Mouse (Mus musculus): ENCODE data around the gene Dnah8. TPM values are rescaled to one million over a fixed set of nuclear protein-coding genes. Genes with fewer than 3 reads are reported as not detected.

Gene Dnah8
- total RNA-seq, 2 experiments from 2014 or later, result 0.35 to 0.97 TPM

DNA sequence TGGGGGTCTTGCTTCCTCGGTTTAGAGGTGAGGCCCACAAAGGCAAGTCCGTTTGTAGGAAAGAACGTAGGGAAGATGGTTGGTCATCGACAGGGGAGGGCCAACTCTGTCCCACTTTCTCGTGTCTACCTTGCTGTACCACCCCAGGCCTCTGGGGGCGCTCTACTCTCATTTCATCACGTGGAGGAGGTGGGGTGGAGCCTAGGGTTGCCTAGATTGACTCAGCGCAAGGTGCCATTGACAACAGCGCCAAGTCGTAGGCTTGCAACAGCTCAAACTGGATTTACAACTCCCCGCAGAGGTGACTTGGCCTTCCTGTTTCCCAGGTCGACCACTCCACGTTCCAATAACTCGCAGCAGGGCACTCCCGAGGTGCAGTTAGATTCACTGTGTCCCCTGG is 250.1 kb downstream of the Dnah8 start:
- intact Hi-C loops (cut with DNase I), result no loop called here
- peak; percentile 23 for TF ChIP-seq CTCF (IDR thresholded peaks at IDR 0.05)

GRCm38 (mm10) chr17:30877456-30877855 is 253.3 kb downstream of the Dnah8 start:
- intact Hi-C loops (cut with DNase I), result no loop called here
- no peak overlapping the region for H3K4me3 ChIP-seq
- DNase-seq (ENCODE audit: extremely low spot score in 1 of 2, low spot score in 2 of 2), result no peak
- no peak overlapping the region for H3K27ac ChIP-seq
- no peak for TF ChIP-seq CTCF (IDR thresholded peaks at IDR 0.05)

More for the DNA sequence above, 250.1 kb downstream of the Dnah8 start:
- Histone ChIP-seq H3K4me3 (no peak overlapping the region), H3K27ac (no peak overlapping the region)
- no peak for DNase-seq (ENCODE audit: extremely low spot score in 1 of 2, low spot score in 2 of 2)

DNA sequence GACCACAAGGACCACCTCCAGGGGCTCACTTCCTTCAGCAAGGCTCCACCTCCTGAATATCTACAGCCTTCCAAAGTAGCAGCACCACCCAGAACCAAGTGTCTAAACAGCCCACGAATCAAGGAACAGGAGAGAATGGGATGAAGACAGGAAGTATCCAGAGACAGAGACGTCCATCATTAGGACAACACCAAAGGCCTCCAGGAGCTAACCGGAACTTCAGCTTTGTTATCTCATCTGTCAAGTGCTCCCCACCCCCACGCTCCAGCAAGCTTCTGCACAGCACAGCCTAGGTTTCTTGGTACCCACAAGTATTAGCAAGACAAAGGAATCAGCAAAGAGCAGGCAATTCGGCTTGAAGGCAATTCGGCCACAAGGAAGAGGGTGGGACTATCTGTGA is 254.5 kb downstream of the Dnah8 start:
- Histone ChIP-seq H3K27ac (no peak overlapping the region), H3K4me3 (no peak overlapping the region)
- TF ChIP-seq CTCF (IDR thresholded peaks at IDR 0.05), result no peak
- intact Hi-C loops (cut with DNase I), result no loop called here
- DNase-seq (ENCODE audit: extremely low spot score in 1 of 2, low spot score in 2 of 2), result no peak

DNA sequence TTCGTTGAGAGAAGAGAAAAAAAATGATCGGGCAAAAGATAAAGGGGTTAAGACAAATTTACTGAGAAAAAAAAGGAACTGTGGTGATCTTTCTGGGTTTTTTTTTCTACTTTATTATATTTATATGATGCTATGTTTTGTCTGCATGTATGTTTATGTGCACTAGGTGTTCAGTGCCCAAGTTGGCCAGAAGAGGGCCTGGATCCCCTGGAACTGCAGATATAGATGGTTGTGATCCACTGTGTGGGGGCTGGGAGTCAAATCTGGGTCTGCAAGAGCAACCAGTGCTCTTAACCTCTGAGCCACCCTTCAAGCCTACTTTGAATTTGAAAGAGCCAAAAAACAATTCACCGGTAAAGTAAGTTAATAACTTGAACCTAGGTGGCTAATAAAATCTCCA is 256.2 kb downstream of the Dnah8 start:
- intact Hi-C loops (cut with DNase I), result no loop called here
- TF ChIP-seq CTCF (IDR thresholded peaks at IDR 0.05), result no peak
- H3K4me3 ChIP-seq, result no peak overlapping the region

DNA sequence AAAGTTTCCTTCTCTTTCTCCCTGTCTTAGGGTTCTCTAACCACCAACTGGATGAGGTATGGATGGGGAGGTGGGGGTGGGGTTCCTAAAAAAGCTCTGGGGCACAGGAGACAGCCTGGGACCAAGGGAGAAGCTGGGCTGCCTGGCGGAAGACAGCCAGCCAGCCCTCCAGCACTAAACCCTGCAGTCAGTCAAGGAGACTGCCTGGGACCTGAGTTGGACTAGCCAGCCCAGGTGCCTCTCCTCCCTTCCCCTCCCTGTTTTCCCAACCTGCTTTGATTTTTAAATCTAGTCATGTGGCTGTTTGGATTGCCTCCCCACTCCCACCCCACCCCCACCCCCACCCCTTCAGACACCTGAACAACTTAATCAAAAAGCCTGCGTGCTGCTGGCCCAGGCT is 256.8 kb downstream of the Dnah8 start:
- H3K27ac ChIP-seq, result no peak overlapping the region
- no peak for TF ChIP-seq CTCF (IDR thresholded peaks at IDR 0.05)
- H3K4me3 ChIP-seq, result no peak overlapping the region
- intact Hi-C loops (cut with DNase I), result no loop called here
- DNase-seq (ENCODE audit: extremely low spot score in 1 of 2, low spot score in 2 of 2), result no peak

More for the DNA sequence above, 256.2 kb downstream of the Dnah8 start:
- no peak for DNase-seq (ENCODE audit: extremely low spot score in 1 of 2, low spot score in 2 of 2)
- no peak overlapping the region for H3K27ac ChIP-seq

DNA sequence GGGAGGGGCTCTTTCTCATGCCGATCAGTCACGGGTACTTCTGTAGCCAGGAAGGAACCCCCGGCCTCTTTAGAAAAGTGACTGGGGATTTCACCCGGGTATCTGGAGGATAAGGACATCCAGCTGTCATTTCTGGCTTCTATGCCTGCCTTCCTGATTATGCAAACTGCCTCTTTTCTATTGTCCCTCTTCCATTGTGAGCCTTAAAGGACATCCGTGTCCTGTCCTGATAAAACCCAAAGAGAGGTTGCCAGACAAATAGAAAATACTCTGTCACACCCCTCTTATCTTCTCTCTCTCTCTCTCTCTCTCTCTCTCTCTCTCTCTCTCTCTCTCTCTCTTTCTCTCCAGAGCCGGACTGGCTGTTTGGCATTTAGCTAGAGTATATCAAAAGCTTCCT is 258.1 kb downstream of the Dnah8 start:
- no peak overlapping the region for H3K4me3 ChIP-seq
- no peak for TF ChIP-seq CTCF (IDR thresholded peaks at IDR 0.05)
- DNase-seq (ENCODE audit: extremely low spot score in 1 of 2, low spot score in 2 of 2), result no peak
- no peak overlapping the region for H3K27ac ChIP-seq
- intact Hi-C loops (cut with DNase I), result no loop called here

- no peak for TF ChIP-seq CTCF (IDR thresholded peaks at IDR 0.05)
- DNase-seq (ENCODE audit: extremely low spot score in 1 of 2, low spot score in 2 of 2), result no peak
- intact Hi-C loops (cut with DNase I), result no loop called here
- Histone ChIP-seq H3K27ac (no peak overlapping the region), H3K4me3 (no peak overlapping the region)
Observed at GRCm38 (mm10) chr17:30883534-30883933, 259.4 kb downstream of the Dnah8 start.

- intact Hi-C loops (cut with DNase I), result no loop called here
- no peak for DNase-seq (ENCODE audit: extremely low spot score in 1 of 2, low spot score in 2 of 2)
- Histone ChIP-seq H3K4me3 (no peak overlapping the region), H3K27ac (no peak overlapping the region)
- no peak for TF ChIP-seq CTCF (IDR thresholded peaks at IDR 0.05)
Observed at GRCm38 (mm10) chr17:30892086-30892485, 267.9 kb downstream of the Dnah8 start.

DNA sequence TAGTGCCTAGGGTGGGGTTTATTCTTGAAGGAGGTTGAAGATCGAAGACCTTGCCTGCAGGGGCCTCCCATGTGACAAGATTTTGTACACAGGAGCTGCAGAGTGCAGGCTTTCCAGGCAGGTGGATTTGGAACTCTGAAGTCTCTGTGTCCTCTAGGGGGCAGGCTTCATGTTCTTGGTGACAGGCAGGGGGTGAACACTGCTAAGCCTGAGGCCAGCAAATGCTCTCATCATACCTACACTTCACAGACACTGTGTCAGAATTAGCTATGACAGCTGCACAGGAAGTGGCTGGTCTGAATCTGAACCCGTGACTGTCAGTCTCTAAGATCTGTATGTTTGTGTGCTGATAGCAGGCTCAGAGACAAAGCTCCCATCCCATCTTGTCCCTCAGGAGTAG is 268.6 kb downstream of the Dnah8 start:
- intact Hi-C loops (cut with DNase I), result no loop called here
- TF ChIP-seq CTCF (IDR thresholded peaks at IDR 0.05), result peak; percentile 46
- Histone ChIP-seq H3K27ac (no peak overlapping the region), H3K4me3 (no peak overlapping the region)
- no peak for DNase-seq (ENCODE audit: extremely low spot score in 1 of 2, low spot score in 2 of 2)

DNA sequence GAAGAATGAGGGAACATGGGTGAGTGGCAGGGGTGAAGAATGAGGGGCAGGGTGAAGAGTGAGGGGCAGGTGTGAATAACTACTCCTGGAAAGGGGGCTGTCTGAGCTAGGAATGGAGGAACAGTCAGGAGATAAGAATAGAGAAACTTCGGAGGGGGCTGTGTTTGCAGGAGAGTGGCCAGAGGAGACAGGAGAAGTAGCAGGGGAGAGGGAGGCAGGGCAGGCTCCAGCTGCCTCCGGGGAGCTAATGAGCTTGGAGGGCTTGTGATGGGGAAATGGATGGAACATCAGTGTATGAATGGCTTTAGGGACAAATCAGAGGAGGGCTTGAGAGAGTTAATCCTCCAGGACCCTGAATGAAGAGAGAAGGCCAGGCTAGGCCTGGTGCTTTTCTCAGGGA is 272.9 kb downstream of the Dnah8 start:
- DNase-seq (ENCODE audit: extremely low spot score in 1 of 2, low spot score in 2 of 2), result no peak
- no peak for TF ChIP-seq CTCF (IDR thresholded peaks at IDR 0.05)
- intact Hi-C loops (cut with DNase I), result no loop called here
- Histone ChIP-seq H3K4me3 (no peak overlapping the region), H3K27ac (no peak overlapping the region)

GRCm38 (mm10) chr17:30901627-30902026 is 277.5 kb downstream of the Dnah8 start, which contains the start of gene Glp1r:
TSS of gene Glp1r (plus strand) at chr17:30901817.
- no peak within 1 kb of the TSS for H3K27ac ChIP-seq
- no peak for DNase-seq (ENCODE audit: extremely low spot score in 1 of 2, low spot score in 2 of 2)
- TF ChIP-seq CTCF (IDR thresholded peaks at IDR 0.05), result no peak
- H3K4me3 ChIP-seq, result peak within 1 kb of the TSS; percentile 38
- intact Hi-C loops (cut with DNase I), result no loop called here

GRCm38 (mm10) chr17:30904096-30904495 is 279.9 kb downstream of the Dnah8 start:
- H3K4me3 ChIP-seq, result no peak overlapping the region
- intact Hi-C loops (cut with DNase I), result no loop called here
- DNase-seq (ENCODE audit: extremely low spot score in 1 of 2, low spot score in 2 of 2), result no peak
- TF ChIP-seq CTCF (IDR thresholded peaks at IDR 0.05), result no peak
- no peak overlapping the region for H3K27ac ChIP-seq

GRCm38 (mm10) chr17:30907577-30907976 is 283.4 kb downstream of the Dnah8 start:
- intact Hi-C loops (cut with DNase I), result no loop called here
- TF ChIP-seq CTCF (IDR thresholded peaks at IDR 0.05), result no peak
- H3K27ac ChIP-seq, result no peak overlapping the region
- no peak overlapping the region for H3K4me3 ChIP-seq
- no peak for DNase-seq (ENCODE audit: extremely low spot score in 1 of 2, low spot score in 2 of 2)

Data from left cerebral cortex, adult 2 months (tissue).